Mouse (Mus musculus) large intestine, adult 2 months (tissue): ENCODE data around the gene 1110017D15Rik. TPM values are rescaled to one million over a fixed set of nuclear protein-coding genes. Genes with fewer than 3 reads are reported as not detected.

Experiments
- DNase-seq: peaks from one replicate; pipeline ENCODE4 v3.0.0-alpha.2; 2012; ENCODE audit warnings: low read depth, low spot score
- WGBS: fragments of 180-500 bp; shearing (Covaris S2); methylation state at CpG from one replicate; pipeline ENCODE4 v1.1.7; 2018; 5-methylcytosine and 5-hydroxymethylcytosine counted together
- polyA plus RNA-seq: library from polyadenylated mRNA; depleted of rRNA; stranded (reverse); fragments of >200 nt; gene quantifications from 2 replicates; pipeline ENCODE4 v1.2.3, GENCODE M21; 2012; rRNA removed

The 1110017D15Rik gene
- 0.12 and 0.34 TPM in 2 replicates for polyA plus RNA-seq

- 83% methylated on average over 2 of the region's 2 CpGs for WGBS
- DNase-seq, result no peak
Observed at GRCm38 (mm10) chr4:41517233-41517632, at the start of gene 1110017D15Rik. Gene 1110017D15Rik, minus strand, starts transcription at chr4:41517333.

- no peak for DNase-seq
- 24% methylated on average over 3 of the region's 3 CpGs for WGBS
Observed at GRCm38 (mm10) chr4:41566123-41566522, 49.0 kb upstream of the 1110017D15Rik start.

GRCm38 (mm10) chr4:41563297-41563696 is 46.2 kb upstream of the 1110017D15Rik start:
- WGBS, result 80% methylated on average over 5 of the region's 5 CpGs
- DNase-seq, result no peak

GRCm38 (mm10) chr4:41557092-41557491 is 40.0 kb upstream of the 1110017D15Rik start:
- DNase-seq, result no peak
- 52% methylated on average over 3 of the region's 3 CpGs for WGBS

GRCm38 (mm10) chr4:41556311-41556953 is 39.3 kb upstream of the 1110017D15Rik start:
- no peak for DNase-seq
- 45% methylated on average over 5 of the region's 5 CpGs for WGBS

GRCm38 (mm10) chr4:41554994-41555663 is 38.0 kb upstream of the 1110017D15Rik start:
- DNase-seq, result no peak
- 48% methylated on average over 14 of the region's 14 CpGs for WGBS

GRCm38 (mm10) chr4:41553116-41553515 is 36.0 kb upstream of the 1110017D15Rik start:
- 79% methylated on average over 11 of the region's 11 CpGs for WGBS

GRCm38 (mm10) chr4:41552529-41552928 is 35.4 kb upstream of the 1110017D15Rik start:
- WGBS, result 35% methylated on average over 6 of the region's 6 CpGs
- peak; percentile 44 for DNase-seq

More at GRCm38 (mm10) chr4:41553116-41553515, 36.0 kb upstream of the 1110017D15Rik start:
- DNase-seq, result no peak

- DNase-seq, result no peak
- 71% methylated on average over 1 of the region's 1 CpGs for WGBS
Observed at GRCm38 (mm10) chr4:41547086-41547485, 30.0 kb upstream of the 1110017D15Rik start.

- 19% methylated on average over 8 of the region's 8 CpGs for WGBS
- DNase-seq, result no peak
Observed at GRCm38 (mm10) chr4:41545985-41546384, 28.9 kb upstream of the 1110017D15Rik start.

GRCm38 (mm10) chr4:41542136-41542535 is 25.0 kb upstream of the 1110017D15Rik start:
- 79% methylated on average over 8 of the region's 8 CpGs for WGBS
- DNase-seq, result no peak

- WGBS, result 72% methylated on average over 5 of the region's 5 CpGs
- DNase-seq, result no peak
Observed at GRCm38 (mm10) chr4:41534866-41535265, 17.7 kb upstream of the 1110017D15Rik start.

GRCm38 (mm10) chr4:41532420-41532819 is 15.3 kb upstream of the 1110017D15Rik start:
- 28% methylated on average over 6 of the region's 6 CpGs for WGBS
- DNase-seq, result no peak

GRCm38 (mm10) chr4:41527996-41528395 is 10.9 kb upstream of the 1110017D15Rik start:
- WGBS, result 24% methylated on average over 8 of the region's 8 CpGs
- DNase-seq, result no peak

- WGBS, result 64% methylated on average over 13 of the region's 13 CpGs
- DNase-seq, result no peak
Observed at GRCm38 (mm10) chr4:41527076-41527475, 9.9 kb upstream of the 1110017D15Rik start.

GRCm38 (mm10) chr4:41526553-41526952 is 9.4 kb upstream of the 1110017D15Rik start:
- 70% methylated on average over 7 of the region's 7 CpGs for WGBS

GRCm38 (mm10) chr4:41524829-41525228 is 7.7 kb upstream of the 1110017D15Rik start:
- no peak for DNase-seq
- 45% methylated on average over 9 of the region's 9 CpGs for WGBS

More at GRCm38 (mm10) chr4:41526553-41526952, 9.4 kb upstream of the 1110017D15Rik start:
- no peak for DNase-seq

GRCm38 (mm10) chr4:41523839-41524238 is 6.7 kb upstream of the 1110017D15Rik start:
- no peak for DNase-seq
- 75% methylated on average over 7 of the region's 7 CpGs for WGBS

- DNase-seq, result no peak
- WGBS, result 27% methylated on average over 5 of the region's 5 CpGs
Observed at GRCm38 (mm10) chr4:41522788-41523187, 5.7 kb upstream of the 1110017D15Rik start.

- WGBS, result 34% methylated on average over 6 of the region's 6 CpGs
- DNase-seq, result no peak
Observed at GRCm38 (mm10) chr4:41522136-41522535, 5.0 kb upstream of the 1110017D15Rik start.

GRCm38 (mm10) chr4:41520641-41521040 is 3.5 kb upstream of the 1110017D15Rik start:
- DNase-seq, result no peak
- whole genome bisulfite sequencing, result 34% methylated on average over 14 of the region's 14 CpGs
